Mouse (Mus musculus) frontal cortex, adult 2 months (tissue): ENCODE measurements around the gene Col6a3. TPM values are rescaled to one million over a fixed set of nuclear protein-coding genes. Genes with fewer than 3 reads are reported as not detected.

Experiments
- DNase-seq, 2 experiments: peaks; one replicate each; pipeline ENCODE4 v3.0.0; 2022; ENCODE audit warnings: low spot score in 1 of 2; ENCODE audit errors: extremely low spot score in 1 of 2
- polyA plus RNA-seq: library from polyadenylated mRNA; depleted of rRNA; stranded (reverse); fragments of >200 nt; gene quantifications from 2 replicates; pipeline ENCODE4 v1.2.3, GENCODE M21; 2012

The Col6a3 gene
- polyA plus RNA-seq, 1 experiment: 2.2 TPM

GRCm38 (mm10) chr1:90800466-90800865 is 43.3 kb downstream of the Col6a3 start:
- no peak for DNase-seq

DNA sequence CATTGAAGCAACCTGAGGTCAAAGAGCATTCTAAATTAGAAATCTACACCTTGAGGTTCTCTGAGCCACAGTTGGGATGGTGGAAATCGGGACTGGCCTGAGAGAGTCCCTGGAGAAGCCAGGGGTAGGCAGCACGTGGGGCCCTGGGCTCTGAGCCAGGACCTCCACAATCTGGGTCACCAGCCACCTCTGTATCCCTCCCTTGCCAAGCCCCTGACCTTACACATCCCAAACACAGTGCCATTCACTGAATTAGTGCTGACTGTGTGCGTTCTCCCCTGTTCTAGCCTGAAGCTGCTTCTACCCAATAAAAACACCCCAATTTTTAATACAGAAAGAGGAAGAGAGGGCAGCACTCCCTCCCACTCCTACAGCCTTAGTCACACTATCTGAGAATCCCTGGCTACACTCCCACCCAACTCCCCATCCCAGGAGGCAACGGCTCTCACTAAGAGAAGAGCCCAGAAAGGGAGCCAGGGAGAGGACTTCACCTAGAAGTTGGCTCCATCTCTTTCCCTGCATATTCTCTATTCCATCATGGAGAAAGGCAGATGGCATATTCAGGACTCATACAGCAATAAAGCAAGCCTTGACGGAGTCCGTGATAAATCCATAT is 46.4 kb downstream of the Col6a3 start:
- peak in 1 of 2 experiments; percentile 54 for DNase-seq

DNA sequence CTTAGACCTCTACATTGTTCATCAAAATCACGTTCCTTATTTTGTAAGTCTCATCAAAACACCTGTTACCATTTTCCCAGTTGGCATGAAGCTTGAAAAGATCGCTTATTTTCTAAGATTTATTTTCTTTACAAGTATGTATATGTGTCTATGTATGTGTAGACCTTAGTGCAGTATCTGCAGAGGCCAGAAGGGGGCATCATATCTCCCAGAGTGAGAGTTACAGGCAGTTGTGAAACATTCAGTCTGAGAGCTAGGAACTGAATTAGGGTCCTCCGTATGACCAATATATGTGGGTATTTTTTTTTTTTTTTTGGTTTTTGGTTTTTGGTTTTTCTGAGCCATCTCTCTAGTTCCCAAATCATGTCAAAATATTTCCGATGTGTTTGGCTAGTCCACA is 50.4 kb downstream of the Col6a3 start:
- no peak for DNase-seq

GRCm38 (mm10) chr1:90790925-90791324 is 52.8 kb downstream of the Col6a3 start:
- no peak for DNase-seq

GRCm38 (mm10) chr1:90789506-90789905 is 54.3 kb downstream of the Col6a3 start:
- DNase-seq: peak in 1 of 2 experiments; percentile 12

- DNase-seq: no peak
Measured at GRCm38 (mm10) chr1:90780446-90780845, 63.3 kb downstream of the Col6a3 start.

GRCm38 (mm10) chr1:90779072-90779471 is 64.7 kb downstream of the Col6a3 start:
- no peak for DNase-seq

DNA sequence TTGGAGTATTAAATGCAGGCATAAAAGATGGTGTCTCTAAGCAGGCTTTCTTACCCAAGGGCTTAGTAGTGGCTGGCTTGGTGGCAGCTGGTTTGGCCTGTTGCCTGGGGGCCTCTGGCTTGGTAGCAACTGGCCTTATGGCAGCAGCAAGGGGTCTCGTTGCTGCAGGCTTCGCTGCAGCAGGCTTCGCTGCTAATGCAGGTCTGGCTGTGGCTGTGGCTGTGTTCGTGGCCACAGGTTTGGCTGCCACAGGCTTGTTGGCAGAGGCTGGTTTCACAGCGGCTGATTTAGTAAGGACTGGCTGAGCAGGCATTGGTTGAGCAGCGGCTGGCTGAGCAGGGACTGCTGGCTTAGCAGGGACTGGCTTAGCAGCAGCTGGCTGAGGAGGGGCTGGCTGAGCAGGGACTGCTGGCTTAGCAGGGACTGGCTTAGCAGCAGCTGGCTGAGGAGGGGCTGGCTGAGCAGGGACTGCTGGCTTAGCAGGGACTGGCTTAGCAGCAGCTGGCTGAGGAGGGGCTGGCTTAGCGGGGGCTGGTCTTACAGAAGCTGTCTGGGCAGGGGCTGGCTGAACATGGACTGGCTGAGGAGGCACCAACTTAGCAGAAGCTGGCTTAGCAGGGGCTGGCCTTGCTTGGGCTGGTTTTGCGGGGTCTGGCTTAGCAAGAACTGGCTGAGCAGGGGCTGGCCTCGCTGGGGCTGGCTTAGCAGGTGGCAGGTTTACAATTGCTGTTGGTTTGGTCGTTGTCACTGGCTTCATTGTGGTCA is 68.1 kb downstream of the Col6a3 start:
- DNase-seq: no peak

DNA sequence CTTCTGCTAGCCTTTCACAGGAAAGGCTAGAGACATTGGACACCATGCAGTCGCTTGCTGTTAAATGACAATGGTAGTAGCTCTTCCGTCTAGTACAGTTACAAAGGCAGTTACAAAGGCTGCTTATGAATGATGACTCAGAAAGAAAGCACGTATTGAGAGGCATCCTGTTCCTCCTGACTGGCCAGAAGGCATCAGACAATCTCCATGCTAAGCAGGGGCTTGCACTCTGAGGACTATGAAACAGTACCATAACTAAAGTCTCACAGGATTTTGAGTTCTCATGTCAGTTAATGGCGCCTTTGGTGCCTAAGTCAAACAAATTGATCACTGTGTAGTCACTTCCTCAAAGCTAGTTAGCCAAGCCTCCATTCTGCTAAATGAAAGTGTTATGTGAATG is 72.6 kb downstream of the Col6a3 start:
- no peak for DNase-seq

DNA sequence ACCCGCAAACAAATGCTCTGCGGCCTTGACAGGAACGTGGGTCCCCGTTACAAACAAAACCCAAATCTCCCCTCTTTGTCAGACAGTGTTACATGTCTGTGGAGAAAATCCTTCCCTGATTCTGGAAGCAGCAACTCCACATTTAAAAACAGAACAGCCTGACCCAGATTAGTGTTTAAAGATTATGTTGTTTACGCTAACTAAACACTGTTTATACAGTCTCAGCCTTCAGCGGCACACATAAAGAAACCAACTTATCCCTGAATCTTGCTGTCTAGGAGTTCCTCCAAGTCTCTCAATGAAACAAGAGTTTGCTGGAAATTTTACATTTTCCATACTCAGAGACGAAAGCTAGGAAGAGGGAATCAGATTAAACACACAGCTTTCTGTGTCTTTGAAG is 73.7 kb downstream of the Col6a3 start:
- DNase-seq: no peak

- no peak for DNase-seq
Measured at GRCm38 (mm10) chr1:90769301-90769700, 74.5 kb downstream of the Col6a3 start.

- no peak for DNase-seq
Measured at GRCm38 (mm10) chr1:90758091-90758673, 85.6 kb downstream of the Col6a3 start.

DNA sequence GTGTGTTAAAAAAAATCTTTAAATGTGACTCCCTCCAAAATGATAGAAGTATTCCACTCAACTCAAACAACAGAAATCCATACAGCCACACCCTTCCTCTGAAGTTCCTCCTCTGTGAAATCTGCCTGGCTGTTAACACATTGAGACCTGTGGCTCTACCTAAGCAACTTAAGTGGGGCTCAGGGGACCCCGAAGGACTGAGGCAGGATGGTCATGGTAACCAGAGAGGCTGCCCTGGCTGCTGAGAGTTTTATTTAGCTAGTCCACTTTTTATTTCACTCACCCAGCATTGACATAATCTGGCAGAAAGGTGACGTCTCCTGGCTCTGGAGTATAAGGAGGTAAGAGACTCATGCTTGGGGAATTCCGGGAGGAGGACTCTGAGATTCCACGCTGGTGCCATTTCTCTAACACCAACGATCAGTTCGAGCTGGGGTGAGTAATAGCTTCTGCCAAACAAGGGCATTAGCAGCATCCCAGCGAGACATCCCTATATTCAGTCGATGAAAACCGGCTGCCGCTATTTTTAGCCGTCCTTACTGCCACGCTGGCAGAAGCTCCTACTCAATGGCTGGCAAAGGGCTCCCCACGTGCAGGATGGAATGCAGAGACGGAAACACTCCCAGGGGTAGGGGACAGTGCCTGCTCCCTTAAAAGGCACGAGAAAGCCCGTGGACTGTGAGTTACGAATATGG is 89.8 kb downstream of the Col6a3 start:
- DNase-seq: peak in 1 of 2 experiments; percentile 56

- peak; percentile 62 to 73 for DNase-seq
Measured at GRCm38 (mm10) chr1:90751221-90751620, 92.5 kb downstream of the Col6a3 start.

GRCm38 (mm10) chr1:90750169-90750568 is 93.6 kb downstream of the Col6a3 start:
- no peak for DNase-seq

- no peak for DNase-seq
Measured at GRCm38 (mm10) chr1:90748544-90748943, 95.2 kb downstream of the Col6a3 start.

- DNase-seq: peak in 1 of 2 experiments; percentile 57
Measured at GRCm38 (mm10) chr1:90743941-90744386, 99.8 kb downstream of the Col6a3 start.

- DNase-seq: no peak
Measured at GRCm38 (mm10) chr1:90743445-90743844, 100.3 kb downstream of the Col6a3 start.

DNA sequence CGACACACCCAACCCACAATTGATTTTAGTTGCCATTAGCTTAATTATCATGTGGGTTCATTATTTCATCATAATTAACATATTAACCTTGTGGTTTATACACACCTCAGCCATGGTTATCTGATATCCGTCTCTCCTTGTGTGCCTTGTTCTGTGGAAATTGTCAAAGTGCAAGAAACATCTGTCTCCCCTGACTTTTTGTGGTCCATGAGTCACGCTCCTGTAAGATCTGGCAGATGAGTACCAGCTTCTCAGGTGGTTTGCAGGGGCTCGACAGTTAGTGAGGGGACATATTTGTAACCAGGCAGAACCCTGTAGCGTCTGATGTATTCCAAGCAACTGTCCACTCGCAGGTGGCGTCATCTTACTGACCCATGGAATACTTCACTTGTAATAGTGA is 101.1 kb downstream of the Col6a3 start:
- DNase-seq: no peak

- DNase-seq: no peak
Measured at GRCm38 (mm10) chr1:90740216-90741170, 103.3 kb downstream of the Col6a3 start.
